Mouse (Mus musculus) right cerebral cortex, adult 18-20 months (tissue): Measurements from ENCODE around the gene Sipa1l1.

ENCODE experiments used
- DNase-seq: peaks from one replicate; pipeline ENCODE4 v3.0.0; 2022; ENCODE audit warnings: mixed read lengths

Gene Sipa1l1

GRCm38 (mm10) chr12:82340196-82340918 lies 171.2 kb downstream of the Sipa1l1 start:
- no peak for DNase-seq

- no peak for DNase-seq
These were observed 172.1 kb downstream of the Sipa1l1 start for GRCm38 (mm10) chr12:82341181-82341580.

DNA sequence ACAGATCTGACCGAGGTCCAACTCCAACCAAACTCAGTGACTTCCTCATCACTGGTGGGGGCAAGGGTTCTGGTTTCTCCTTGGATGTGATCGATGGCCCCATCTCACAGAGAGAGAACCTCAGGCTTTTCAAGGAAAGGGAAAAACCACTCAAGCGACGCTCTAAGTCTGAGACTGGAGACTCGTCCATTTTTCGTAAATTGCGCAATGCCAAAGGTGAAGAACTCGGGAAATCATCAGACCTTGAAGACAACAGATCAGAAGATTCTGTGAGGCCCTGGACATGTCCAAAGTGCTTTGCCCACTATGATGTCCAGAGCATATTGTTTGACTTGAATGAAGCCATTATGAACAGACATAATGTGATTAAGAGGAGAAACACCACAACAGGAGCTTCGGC lies 172.6 kb downstream of the Sipa1l1 start:
- DNase-seq = no peak

GRCm38 (mm10) chr12:82350082-82350481 lies 181.0 kb downstream of the Sipa1l1 start:
- DNase-seq = no peak

DNA sequence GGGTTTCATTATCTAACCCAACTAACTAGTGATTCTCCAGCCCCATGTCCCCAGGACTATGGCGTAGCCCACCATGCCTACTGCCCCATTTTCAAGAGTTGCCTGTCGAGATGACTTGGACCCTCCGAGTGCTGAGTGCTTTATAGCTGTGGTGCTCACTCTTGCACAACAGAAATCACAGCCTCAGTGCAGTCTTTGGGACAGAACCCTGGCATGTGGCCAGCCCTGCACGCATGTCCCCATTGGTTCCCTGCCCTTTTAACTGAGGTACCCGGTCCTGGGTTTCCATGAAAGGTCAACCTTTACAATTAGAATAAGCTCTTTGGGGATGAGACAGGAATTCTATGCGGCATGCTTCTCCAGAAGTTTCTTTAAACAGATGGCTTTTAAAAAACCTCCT lies 181.8 kb downstream of the Sipa1l1 start:
- DNase-seq = no peak

DNA sequence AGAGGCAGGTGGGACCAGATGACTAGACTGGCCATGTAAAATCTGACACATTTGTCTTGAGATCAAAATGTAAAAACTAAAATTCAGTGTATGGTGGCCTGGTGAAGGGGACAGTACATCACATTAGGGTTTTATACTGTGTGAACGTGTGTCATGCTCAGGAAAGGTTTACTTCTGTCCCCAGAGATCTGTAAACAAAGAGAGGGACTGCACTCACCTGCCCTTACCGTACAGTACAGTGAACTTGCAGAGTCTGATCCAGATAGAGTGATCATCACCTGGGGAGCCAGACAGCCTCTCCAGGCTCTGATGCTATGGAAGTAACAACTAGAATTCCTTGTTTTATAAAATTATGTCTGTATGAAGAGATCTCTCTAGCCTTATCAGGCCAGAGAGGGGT lies 184.5 kb downstream of the Sipa1l1 start:
- DNase-seq = no peak

- no peak for DNase-seq
These were observed 186.5 kb downstream of the Sipa1l1 start for GRCm38 (mm10) chr12:82355419-82356149.

DNA sequence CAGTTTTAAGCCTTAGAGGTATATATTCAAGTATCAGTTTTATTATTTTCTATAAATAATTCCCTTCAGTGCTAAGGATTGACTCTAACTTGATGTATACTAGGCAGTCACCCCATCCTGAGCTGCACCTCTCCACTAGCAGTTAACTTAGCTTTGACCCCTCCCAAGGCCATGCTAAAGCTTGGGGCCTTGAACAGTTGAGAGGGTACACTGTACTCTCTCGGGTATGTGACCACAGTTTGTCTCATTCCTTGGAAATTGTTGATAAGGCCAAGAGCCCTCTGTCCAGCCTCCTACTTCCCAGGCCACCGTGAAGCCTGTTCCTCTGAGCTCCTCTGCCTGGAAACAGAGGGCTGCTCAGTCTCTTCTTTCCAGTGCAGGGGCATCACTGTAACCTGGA lies 187.4 kb downstream of the Sipa1l1 start:
- DNase-seq = no peak

DNA sequence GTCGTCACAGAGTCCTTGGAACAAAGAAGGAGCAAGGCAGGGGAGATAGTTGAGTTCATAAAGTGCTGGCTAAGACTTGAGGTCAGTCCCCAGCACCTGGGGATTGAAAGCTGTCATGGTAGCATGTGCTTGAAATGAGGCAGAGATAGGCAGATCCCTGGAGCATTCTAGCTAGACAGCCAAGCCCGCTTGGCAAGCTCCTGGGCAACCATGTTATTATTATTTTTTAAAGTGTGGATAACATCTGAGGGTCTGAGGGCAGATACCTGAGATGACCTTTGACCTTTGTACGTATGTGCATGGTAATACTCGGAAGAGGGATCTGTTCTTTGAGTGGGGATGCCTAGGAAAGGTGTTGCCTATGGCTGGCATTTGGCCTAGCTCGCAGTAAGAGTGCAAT lies 188.3 kb downstream of the Sipa1l1 start:
- DNase-seq = no peak

DNA sequence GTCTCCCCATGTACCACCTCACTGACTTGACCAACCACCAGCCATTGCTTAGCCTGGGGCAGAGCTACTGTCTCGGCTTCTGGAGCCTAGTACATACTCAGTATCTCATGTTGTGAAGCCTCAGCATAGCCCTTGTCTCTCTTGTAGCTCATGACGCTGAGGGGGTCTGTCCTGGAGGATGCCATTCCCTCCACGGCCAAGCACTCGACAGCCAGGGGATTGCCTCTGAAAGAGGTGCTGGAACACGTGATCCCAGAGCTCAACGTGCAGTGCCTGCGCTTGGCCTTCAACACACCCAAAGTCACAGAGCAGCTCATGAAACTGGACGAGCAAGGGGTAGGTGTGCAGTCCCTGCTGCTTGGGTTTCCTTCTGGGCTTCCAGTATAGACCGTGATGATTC lies 193.7 kb downstream of the Sipa1l1 start:
- DNase-seq = no peak

GRCm38 (mm10) chr12:82364186-82364585 lies 195.1 kb downstream of the Sipa1l1 start:
- no peak for DNase-seq

- no peak for DNase-seq
These were observed 196.3 kb downstream of the Sipa1l1 start for GRCm38 (mm10) chr12:82365276-82365875.

- no peak for DNase-seq
These were observed 197.6 kb downstream of the Sipa1l1 start for GRCm38 (mm10) chr12:82366754-82367153.

GRCm38 (mm10) chr12:82367345-82367744 lies 198.2 kb downstream of the Sipa1l1 start:
- DNase-seq = no peak

DNA sequence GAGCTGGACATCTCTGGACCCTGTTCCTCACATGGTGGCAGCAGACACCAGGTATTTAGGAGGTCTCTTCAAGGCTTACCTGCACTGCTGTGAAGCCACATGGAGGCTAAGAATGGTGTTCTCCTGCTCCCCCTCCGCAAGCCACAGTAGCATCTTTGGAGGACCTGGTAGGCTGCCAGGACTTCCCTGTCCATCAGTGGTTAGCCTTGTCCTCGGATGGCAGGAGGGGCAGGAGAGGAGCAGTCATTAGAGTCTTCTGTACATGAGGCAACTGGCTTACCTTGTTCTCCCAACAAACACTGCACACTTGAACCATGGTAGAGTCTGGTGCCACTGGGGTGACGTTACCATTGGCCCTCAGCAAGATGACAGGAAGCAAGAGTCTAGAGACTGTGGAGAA lies 198.9 kb downstream of the Sipa1l1 start:
- no peak for DNase-seq

- no peak for DNase-seq
These were observed 200.5 kb downstream of the Sipa1l1 start for GRCm38 (mm10) chr12:82369402-82370160.

DNA sequence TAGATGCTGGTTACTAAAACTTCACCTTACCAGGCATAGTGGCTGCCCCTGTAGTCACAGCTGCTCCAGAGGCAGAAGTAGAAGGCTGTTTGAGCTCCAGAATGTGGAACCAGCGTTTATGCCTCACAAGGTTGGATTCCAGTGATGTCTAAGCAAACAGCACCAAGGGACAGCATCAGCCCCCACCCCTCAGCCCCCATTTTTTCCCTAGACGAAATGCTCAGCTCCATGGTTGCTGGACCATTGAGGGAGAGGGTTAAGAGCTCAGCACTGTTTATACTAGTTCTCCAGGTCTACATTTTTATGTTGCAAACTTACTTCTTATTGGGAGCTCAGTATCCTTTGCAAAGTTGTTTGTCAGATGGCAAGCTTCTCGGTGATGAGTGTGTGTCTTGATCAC lies 202.1 kb downstream of the Sipa1l1 start:
- no peak for DNase-seq

- no peak for DNase-seq
These were observed 204.9 kb downstream of the Sipa1l1 start for GRCm38 (mm10) chr12:82374020-82374419.

DNA sequence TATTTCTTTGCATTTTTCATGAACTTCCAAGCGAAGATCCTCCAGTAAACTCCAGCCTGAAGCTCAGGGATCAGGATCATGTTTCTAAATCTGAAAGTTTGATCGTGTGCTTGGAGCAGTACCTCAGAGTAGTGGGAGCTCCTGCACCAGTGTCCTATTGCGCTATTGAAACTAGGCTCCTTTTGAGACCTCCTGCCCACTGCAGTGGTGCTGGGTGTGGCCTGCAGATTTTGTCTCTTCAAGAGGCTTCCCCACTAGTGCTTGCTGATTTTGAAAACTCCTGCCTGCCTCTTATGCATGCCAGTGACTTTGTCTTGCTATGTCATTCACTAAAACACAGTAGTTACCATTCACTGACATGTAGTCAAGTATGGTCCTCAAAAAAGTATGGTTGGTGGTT lies 213.8 kb downstream of the Sipa1l1 start:
- no peak for DNase-seq

- DNase-seq = no peak
These were observed 215.6 kb downstream of the Sipa1l1 start for GRCm38 (mm10) chr12:82384719-82385118.

DNA sequence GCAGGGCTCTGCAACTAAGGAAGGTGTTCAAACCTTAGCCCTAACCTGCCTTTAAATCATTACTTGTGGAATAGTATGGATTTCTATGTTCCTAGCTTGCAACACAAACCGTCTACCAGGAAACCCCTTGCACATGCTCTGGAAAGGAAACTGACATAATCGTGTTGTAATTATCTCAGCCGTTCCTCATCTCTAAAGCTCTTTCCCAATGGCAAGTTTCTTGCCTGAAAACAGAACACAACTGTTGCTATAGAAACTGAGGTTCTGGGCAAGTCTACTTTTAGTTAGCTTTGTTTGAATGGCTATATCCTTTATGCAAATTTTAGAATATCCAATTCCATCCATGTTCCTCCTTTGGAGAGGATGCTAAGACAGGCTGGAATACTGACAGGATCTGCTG lies 217.9 kb downstream of the Sipa1l1 start:
- DNase-seq = no peak

GRCm38 (mm10) chr12:82387647-82388046 lies 218.5 kb downstream of the Sipa1l1 start:
- peak; percentile 78 for DNase-seq

GRCm38 (mm10) chr12:82388144-82388543 lies 219.0 kb downstream of the Sipa1l1 start:
- DNase-seq = no peak
